Mouse (Mus musculus): Measurements from ENCODE around the gene Mpi. TPM values are rescaled to one million over a fixed set of nuclear protein-coding genes. Genes with fewer than 3 reads are reported as not detected.

Mpi gene
- polyA plus RNA-seq, 1 experiment from 2014 or later, result 59.4 TPM

DNA sequence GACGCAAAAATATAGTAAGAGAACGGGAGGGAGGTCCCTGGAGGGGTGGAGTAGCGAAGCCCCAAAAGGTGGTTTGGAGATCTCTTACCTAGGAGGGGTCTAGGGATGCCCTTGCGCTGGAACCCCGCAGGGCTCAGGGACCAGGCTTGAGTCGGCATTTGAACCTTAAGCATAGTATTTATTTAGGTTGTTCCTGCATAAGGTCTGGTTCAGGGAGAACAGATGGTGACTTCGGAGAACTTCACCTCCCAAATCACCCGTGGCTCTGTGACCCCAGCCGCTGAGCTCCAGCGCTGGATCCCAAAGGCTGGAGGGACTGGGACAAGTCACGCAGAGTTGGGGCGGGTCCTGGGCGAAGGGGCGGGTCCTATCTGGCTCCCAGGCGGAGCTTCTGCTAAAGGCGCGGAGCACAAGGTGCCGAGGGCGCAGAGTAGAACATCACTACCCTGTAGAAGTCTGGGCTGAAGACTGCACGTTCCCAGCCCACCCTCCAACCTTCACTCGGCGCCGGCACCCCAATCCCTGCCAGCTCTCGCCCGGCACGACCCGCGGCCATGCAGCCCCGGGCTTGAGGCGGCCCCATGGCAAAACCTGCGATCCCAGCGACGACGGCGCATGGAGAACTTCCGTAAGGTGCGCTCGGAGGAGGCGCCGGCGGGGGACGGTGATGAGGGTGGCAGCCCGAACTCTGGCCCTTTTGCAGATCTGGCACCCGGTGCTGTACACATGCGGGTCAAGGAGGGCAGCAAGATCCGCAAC, 48.8 kb downstream of the Mpi start, which contains the start of gene Rpp25:
Rpp25 (plus strand) TSS at position 405 of the 759 bp plus-strand sequence.
- under 1% methylated on average over 46 of the region's 46 CpGs for WGBS
- peak; percentile 88 for ATAC-seq
- peak within 1 kb of the TSS; percentile 54 for H3K4me3 ChIP-seq (ENCODE audit: low read length)
- no peak within 1 kb of the TSS for H3K27ac ChIP-seq (ENCODE audit: low read length)
- H3K9ac ChIP-seq (ENCODE audit: low read depth, low read length), result peak within 1 kb of the TSS; percentile 55
- no peaks in the 10 kb centered on the region for H3K9me3 ChIP-seq (ENCODE audit: control insufficient read depth, low read length)
- peaks cover 56% of the 10 kb centered on the region for H3K27me3 ChIP-seq (replicated peaks; ENCODE audit: control insufficient read depth, insufficient read depth, low read length)
- H3K36me3 ChIP-seq (ENCODE audit: control insufficient read depth, insufficient read depth, low read length), result no peaks in the 10 kb centered on the region
- H3K4me2 ChIP-seq (ENCODE audit: low read depth, low read length), result peak within 1 kb of the TSS; percentile 89
- H3K4me1 ChIP-seq (ENCODE audit: control insufficient read depth, insufficient read depth, low read length), result peaks cover 29% of the 10 kb centered on the region

DNA sequence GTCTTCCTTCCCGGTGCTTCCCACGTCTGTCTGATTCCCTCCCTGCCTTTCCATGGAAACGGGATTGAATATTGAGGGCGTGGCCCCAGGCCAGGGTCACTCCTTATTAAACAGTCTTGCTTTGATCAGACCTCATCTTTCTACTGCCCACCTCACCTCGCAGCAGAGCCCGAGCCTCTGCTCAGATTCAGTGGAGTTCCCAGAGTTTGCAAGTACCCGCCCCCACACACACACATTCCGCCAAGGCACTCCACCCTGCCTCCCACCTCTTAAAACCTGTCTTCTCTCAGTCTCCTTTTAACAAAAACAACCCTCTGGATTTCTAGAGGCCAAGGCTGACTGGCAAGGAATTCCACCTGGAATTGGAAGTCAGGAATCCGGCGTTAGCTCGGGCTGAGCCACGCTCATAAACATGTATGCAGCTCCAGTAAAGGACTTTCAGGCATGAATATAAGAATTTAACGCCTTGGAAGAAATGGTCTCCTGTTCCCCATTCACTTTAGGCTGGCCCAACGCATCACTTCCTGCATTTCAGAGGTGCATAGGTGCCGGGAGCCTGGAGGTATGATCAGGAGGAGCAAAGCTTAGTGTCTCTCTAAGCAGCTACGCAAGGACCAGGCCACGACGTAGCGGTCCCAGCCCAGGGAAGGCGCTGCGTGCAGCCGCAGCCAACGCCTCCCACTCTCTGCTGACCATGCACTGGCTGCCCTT, 49.5 kb downstream of the Mpi start:
- peak overlapping the region; percentile 55; the same call in 1 of the 2 replicates for H3K9ac ChIP-seq (ENCODE audit: low read depth, low read length)
- 0 out of 2 replicates have a peak, but pooled peaks have one; percentile 2 for ATAC-seq
- H3K36me3 ChIP-seq (ENCODE audit: control insufficient read depth, insufficient read depth, low read length), result no peaks in the 10 kb centered on the region
- peak overlapping the region; percentile 54 for H3K4me3 ChIP-seq (ENCODE audit: low read length)
- peaks cover 56% of the 10 kb centered on the region for H3K27me3 ChIP-seq (replicated peaks; ENCODE audit: control insufficient read depth, insufficient read depth, low read length)
- 4% methylated on average over 23 of the region's 23 CpGs for WGBS
- H3K4me1 ChIP-seq (ENCODE audit: control insufficient read depth, insufficient read depth, low read length), result peaks cover 29% of the 10 kb centered on the region
- no peak overlapping the region for H3K27ac ChIP-seq (ENCODE audit: low read length)
- H3K9me3 ChIP-seq (ENCODE audit: control insufficient read depth, low read length), result no peaks in the 10 kb centered on the region
- H3K4me2 ChIP-seq (ENCODE audit: low read depth, low read length), result peak overlapping the region; percentile 89

DNA sequence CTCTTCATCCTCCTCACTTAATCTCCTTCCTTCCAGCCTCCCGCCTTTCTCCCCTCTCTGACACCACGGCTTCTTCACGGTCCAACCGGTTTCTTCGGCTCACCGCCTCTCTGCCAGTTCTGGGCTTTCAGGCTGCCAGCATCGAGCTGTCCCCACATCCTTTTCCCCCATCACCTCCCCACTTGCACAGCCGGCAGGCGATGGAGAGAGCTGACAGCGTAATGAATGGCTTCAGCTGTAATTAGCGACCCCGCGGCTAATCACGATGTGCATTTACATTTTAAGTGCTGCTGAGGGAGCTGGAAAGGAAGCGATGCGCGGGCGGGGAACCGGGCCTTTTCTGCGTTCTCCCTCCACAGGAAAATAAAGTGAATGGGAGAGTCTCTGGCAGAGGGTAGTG, 50.7 kb downstream of the Mpi start:
- peaks cover 56% of the 10 kb centered on the region for H3K27me3 ChIP-seq (replicated peaks; ENCODE audit: control insufficient read depth, insufficient read depth, low read length)
- 7% methylated on average over 20 of the region's 20 CpGs for WGBS
- H3K27ac ChIP-seq (ENCODE audit: low read length), result no peak overlapping the region
- H3K4me3 ChIP-seq (ENCODE audit: low read length), result no peak overlapping the region
- H3K9me3 ChIP-seq (ENCODE audit: control insufficient read depth, low read length), result no peaks in the 10 kb centered on the region
- ATAC-seq, result no peak
- H3K9ac ChIP-seq (ENCODE audit: low read depth, low read length), result no peak overlapping the region
- no peaks in the 10 kb centered on the region for H3K36me3 ChIP-seq (ENCODE audit: control insufficient read depth, insufficient read depth, low read length)
- H3K4me1 ChIP-seq (ENCODE audit: control insufficient read depth, insufficient read depth, low read length), result peaks cover 29% of the 10 kb centered on the region
- H3K4me2 ChIP-seq (ENCODE audit: low read depth, low read length), result no peak overlapping the region

DNA sequence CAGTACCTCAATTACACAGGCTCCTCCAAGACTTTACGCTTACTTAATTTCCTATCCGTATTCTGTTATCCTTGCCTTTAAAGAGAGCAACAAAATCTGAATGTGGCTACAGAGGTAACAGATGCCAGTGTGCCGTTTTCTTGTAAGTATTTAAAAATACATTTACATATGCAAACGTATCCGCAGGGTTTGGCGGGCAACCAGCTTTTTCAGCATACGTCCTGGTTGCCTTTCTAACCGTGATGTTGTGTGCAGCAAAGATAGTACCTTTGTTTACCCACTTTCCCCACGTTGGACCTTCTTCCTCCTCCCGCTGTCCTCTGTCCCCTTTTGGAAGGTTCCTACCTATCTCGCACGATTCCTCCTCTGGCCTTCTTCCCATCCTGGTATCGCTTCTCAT, 51.1 kb downstream of the Mpi start:
- no peak overlapping the region for H3K9ac ChIP-seq (ENCODE audit: low read depth, low read length)
- no peak for ATAC-seq
- H3K4me1 ChIP-seq (ENCODE audit: control insufficient read depth, insufficient read depth, low read length), result peaks cover 29% of the 10 kb centered on the region
- H3K36me3 ChIP-seq (ENCODE audit: control insufficient read depth, insufficient read depth, low read length), result no peaks in the 10 kb centered on the region
- no peak overlapping the region for H3K4me2 ChIP-seq (ENCODE audit: low read depth, low read length)
- no peaks in the 10 kb centered on the region for H3K9me3 ChIP-seq (ENCODE audit: control insufficient read depth, low read length)
- H3K27me3 ChIP-seq (replicated peaks; ENCODE audit: control insufficient read depth, insufficient read depth, low read length), result peaks cover 55% of the 10 kb centered on the region
- H3K27ac ChIP-seq (ENCODE audit: low read length), result no peak overlapping the region
- WGBS, result 14% methylated on average over 13 of the region's 13 CpGs
- H3K4me3 ChIP-seq (ENCODE audit: low read length), result no peak overlapping the region

DNA sequence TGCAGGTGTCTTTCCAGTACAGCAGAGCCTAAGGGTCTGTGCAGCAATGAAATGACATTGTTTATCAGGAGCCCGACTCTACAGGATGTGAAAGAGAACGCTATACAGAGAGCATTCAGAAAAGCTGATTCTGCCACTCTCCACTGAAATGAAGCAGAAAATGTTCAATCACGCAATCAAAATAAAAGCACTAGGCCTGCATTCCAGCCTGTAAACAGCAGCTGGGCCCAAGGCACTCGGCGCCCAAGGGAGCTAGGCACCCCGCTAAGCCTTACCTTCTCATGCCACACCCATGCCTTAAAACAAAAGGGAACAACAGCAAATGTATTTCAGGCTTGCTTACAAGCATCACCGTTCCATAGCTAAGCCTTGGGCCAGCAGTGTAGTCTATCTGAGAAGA, 54.0 kb downstream of the Mpi start:
- ATAC-seq, result no peak
- WGBS, result 66% methylated on average over 7 of the region's 7 CpGs

DNA sequence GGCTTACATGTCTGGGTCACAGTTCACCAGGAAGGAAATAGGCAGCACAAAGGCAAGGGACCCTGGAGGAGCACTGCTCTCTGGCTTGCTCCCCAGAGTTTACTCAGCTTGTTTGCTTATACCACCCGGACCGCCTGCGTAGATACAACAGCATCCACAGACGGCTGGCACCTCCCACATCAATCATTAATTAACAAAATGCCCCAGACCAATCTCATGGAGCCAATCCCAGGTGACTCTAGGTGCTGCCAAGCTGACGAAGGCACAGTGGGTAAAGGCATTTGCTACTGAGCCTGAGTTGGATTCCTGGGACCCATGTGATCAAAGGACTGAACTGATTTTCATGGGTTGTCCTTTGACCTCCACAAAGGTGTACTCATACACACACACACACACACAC, 55.3 kb downstream of the Mpi start:
- H3K27me3 ChIP-seq (replicated peaks; ENCODE audit: control insufficient read depth, insufficient read depth, low read length), result peaks cover 17% of the 10 kb centered on the region
- H3K4me2 ChIP-seq (ENCODE audit: low read depth, low read length), result no peak overlapping the region
- H3K4me1 ChIP-seq (ENCODE audit: control insufficient read depth, insufficient read depth, low read length), result no peaks in the 10 kb centered on the region
- WGBS, result 52% methylated on average over 5 of the region's 5 CpGs
- no peak overlapping the region for H3K27ac ChIP-seq (ENCODE audit: low read length)
- H3K36me3 ChIP-seq (ENCODE audit: control insufficient read depth, insufficient read depth, low read length), result no peaks in the 10 kb centered on the region
- ATAC-seq, result no peak
- H3K9ac ChIP-seq (ENCODE audit: low read depth, low read length), result no peak overlapping the region
- no peak overlapping the region for H3K4me3 ChIP-seq (ENCODE audit: low read length)
- H3K9me3 ChIP-seq (ENCODE audit: control insufficient read depth, low read length), result no peaks in the 10 kb centered on the region

More for the DNA sequence above, 54.0 kb downstream of the Mpi start:
- Histone ChIP-seq H3K4me3 (ENCODE audit: low read length) (no peak overlapping the region), H3K27ac (ENCODE audit: low read length) (no peak overlapping the region), H3K4me1 (ENCODE audit: control insufficient read depth, insufficient read depth, low read length) (peaks cover 9% of the 10 kb centered on the region), H3K36me3 (ENCODE audit: control insufficient read depth, insufficient read depth, low read length) (no peaks in the 10 kb centered on the region), H3K9me3 (ENCODE audit: control insufficient read depth, low read length) (no peaks in the 10 kb centered on the region), H3K4me2 (ENCODE audit: low read depth, low read length) (no peak overlapping the region), H3K9ac (ENCODE audit: low read depth, low read length) (no peak overlapping the region), H3K27me3 (replicated peaks; ENCODE audit: control insufficient read depth, insufficient read depth, low read length) (peaks cover 29% of the 10 kb centered on the region)

DNA sequence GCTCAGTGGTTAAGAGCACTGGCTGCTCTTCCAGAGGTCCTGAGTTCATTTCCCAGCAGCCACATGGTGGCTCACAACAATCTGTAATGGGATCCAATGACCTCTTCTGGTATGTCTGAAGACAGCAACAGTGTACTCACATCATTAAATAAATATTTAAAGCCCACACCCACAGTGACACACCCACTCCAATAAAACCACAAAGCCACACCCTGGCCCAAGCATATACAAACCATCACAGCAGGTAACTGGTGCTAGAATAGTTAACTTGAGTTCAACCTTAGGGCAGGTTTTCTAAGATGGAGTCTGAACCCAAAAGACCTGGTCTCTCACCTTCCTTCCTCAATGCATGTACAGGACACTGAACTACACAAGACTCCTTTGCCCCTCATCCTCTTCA, 57.6 kb downstream of the Mpi start:
- Histone ChIP-seq H3K27me3 (replicated peaks; ENCODE audit: control insufficient read depth, insufficient read depth, low read length) (no peaks in the 10 kb centered on the region), H3K36me3 (ENCODE audit: control insufficient read depth, insufficient read depth, low read length) (no peaks in the 10 kb centered on the region), H3K9ac (ENCODE audit: low read depth, low read length) (no peak overlapping the region), H3K27ac (ENCODE audit: low read length) (no peak overlapping the region), H3K9me3 (ENCODE audit: control insufficient read depth, low read length) (no peaks in the 10 kb centered on the region), H3K4me1 (ENCODE audit: control insufficient read depth, insufficient read depth, low read length) (no peaks in the 10 kb centered on the region), H3K4me2 (ENCODE audit: low read depth, low read length) (no peak overlapping the region), H3K4me3 (ENCODE audit: low read length) (no peak overlapping the region)
- no peak for ATAC-seq

Other genes with a start within 250 kb of the Mpi start
- 25.2 and 29.4 TPM in 2 replicates for gene Ppcdc, start 112.6 kb downstream of the Mpi start, polyA plus RNA-seq (2015; fragmentation: Nextera tagmentation; extraction: Ambion mirVana)
- gene Scamp5, start 84.7 kb downstream of the Mpi start, polyA plus RNA-seq (2015; fragmentation: Nextera tagmentation; extraction: Ambion mirVana), result 15.2 and 16.2 TPM in 2 replicates
- 6.3 and 6.8 TPM in 2 replicates for gene Rpp25, start 48.7 kb downstream of the Mpi start, polyA plus RNA-seq (2015; fragmentation: Nextera tagmentation; extraction: Ambion mirVana)
- gene Cox5a, start 31.5 kb downstream of the Mpi start, polyA plus RNA-seq (2015; fragmentation: Nextera tagmentation; extraction: Ambion mirVana), result 980 and 987 TPM in 2 replicates
- gene Fam219b, start 15.2 kb downstream of the Mpi start, polyA plus RNA-seq (2015; fragmentation: Nextera tagmentation; extraction: Ambion mirVana), result 13.6 and 13.7 TPM in 2 replicates
- gene Scamp2, start 8.2 kb upstream of the Mpi start, polyA plus RNA-seq (2015; fragmentation: Nextera tagmentation; extraction: Ambion mirVana), result 95.7 and 97.2 TPM in 2 replicates
- 18.0 and 19.0 TPM in 2 replicates for gene Ulk3, start 36.7 kb upstream of the Mpi start, polyA plus RNA-seq (2015; fragmentation: Nextera tagmentation; extraction: Ambion mirVana)
- not detected in 2 replicates for gene Cplx3, start 53.5 kb upstream of the Mpi start, polyA plus RNA-seq (2015; fragmentation: Nextera tagmentation; extraction: Ambion mirVana)
- not detected in 2 replicates for gene Lman1l, start 68.0 kb upstream of the Mpi start, polyA plus RNA-seq (2015; fragmentation: Nextera tagmentation; extraction: Ambion mirVana)
- 35.9 and 36.6 TPM in 2 replicates for gene Csk, start 100.9 kb upstream of the Mpi start, polyA plus RNA-seq (2015; fragmentation: Nextera tagmentation; extraction: Ambion mirVana)
- not detected in 2 replicates for gene Cyp1a2, start 130.9 kb upstream of the Mpi start, polyA plus RNA-seq (2015; fragmentation: Nextera tagmentation; extraction: Ambion mirVana)
- not detected in 2 replicates for gene Cyp1a1, start 135.2 kb upstream of the Mpi start, polyA plus RNA-seq (2015; fragmentation: Nextera tagmentation; extraction: Ambion mirVana)
- 27.6 and 28.4 TPM in 2 replicates for gene Edc3, start 155.8 kb upstream of the Mpi start, polyA plus RNA-seq (2015; fragmentation: Nextera tagmentation; extraction: Ambion mirVana)
- 55.6 and 63.1 TPM in 2 replicates for gene Clk3, start 213.1 kb upstream of the Mpi start, polyA plus RNA-seq (2015; fragmentation: Nextera tagmentation; extraction: Ambion mirVana)

Measured in intestine, embryonic 16.5 days (tissue).